Mouse (Mus musculus): ENCODE results near the gene Gm45785. TPM values are rescaled to one million over a fixed set of nuclear protein-coding genes. Genes with fewer than 3 reads are reported as not detected.

Gene Gm45785
- total RNA-seq, 1 experiment from 2014 or later, result 1.5 TPM

- DNase-seq, result no peak
Observed at GRCm38 (mm10) chr7:140831447-140831846, 24.7 kb downstream of the Gm45785 start.

- DNase-seq, result no peak
Observed at GRCm38 (mm10) chr7:140828171-140828881, 27.8 kb downstream of the Gm45785 start.

- no peak for DNase-seq
Observed at GRCm38 (mm10) chr7:140822731-140823130, 33.4 kb downstream of the Gm45785 start.

GRCm38 (mm10) chr7:140821653-140822329, 34.3 kb downstream of the Gm45785 start, which contains the start of gene Zfp941:
TSS of gene Zfp941 (minus strand) at chr7:140822178.
- peak; percentile 45 for DNase-seq

GRCm38 (mm10) chr7:140821305-140821652, 34.9 kb downstream of the Gm45785 start:
- DNase-seq, result no peak

- no peak for DNase-seq
Observed at GRCm38 (mm10) chr7:140820173-140820572, 36.0 kb downstream of the Gm45785 start.

- no peak for DNase-seq
Observed at GRCm38 (mm10) chr7:140812850-140813249, 43.3 kb downstream of the Gm45785 start.

GRCm38 (mm10) chr7:140811714-140812113, 44.4 kb downstream of the Gm45785 start:
- no peak for DNase-seq

GRCm38 (mm10) chr7:140810496-140810895, 45.6 kb downstream of the Gm45785 start:
- no peak for DNase-seq

- peak; percentile 56 for DNase-seq
Observed at GRCm38 (mm10) chr7:140805704-140806103, 50.4 kb downstream of the Gm45785 start.

- DNase-seq, result no peak
Observed at GRCm38 (mm10) chr7:140802629-140803028, 53.5 kb downstream of the Gm45785 start.

GRCm38 (mm10) chr7:140798212-140798611, 57.9 kb downstream of the Gm45785 start:
- no peak for DNase-seq

- no peak for DNase-seq
Observed at GRCm38 (mm10) chr7:140797619-140798018, 58.5 kb downstream of the Gm45785 start.

GRCm38 (mm10) chr7:140793541-140793940, 62.6 kb downstream of the Gm45785 start:
- no peak for DNase-seq

GRCm38 (mm10) chr7:140788053-140788435, 68.1 kb downstream of the Gm45785 start:
- no peak for DNase-seq

- no peak for DNase-seq
Observed at GRCm38 (mm10) chr7:140787406-140788052, 68.6 kb downstream of the Gm45785 start, which contains the start of gene Syce1. TSS of gene Syce1 (minus strand) at chr7:140787852.

- DNase-seq, result no peak
Observed at GRCm38 (mm10) chr7:140780548-140780947, 75.6 kb downstream of the Gm45785 start.

Other genes with a start within 250 kb of the Gm45785 start
- gene Olfr61, start 227.4 kb downstream of the Gm45785 start, total RNA-seq (2021), result not detected in 2 replicates
- not detected in 2 replicates for gene Olfr53, start 209.9 kb downstream of the Gm45785 start, total RNA-seq (2021)
- not detected in 2 replicates for gene Olfr539, start 196.4 kb downstream of the Gm45785 start, total RNA-seq (2021)
- not detected in 2 replicates for gene Olfr45, start 174.4 kb downstream of the Gm45785 start, total RNA-seq (2021)
- gene Olfr541, start 159.1 kb downstream of the Gm45785 start, total RNA-seq (2021), result not detected in 2 replicates
- 116 and 195 TPM in 2 replicates for gene Cyp2e1, start 92.6 kb downstream of the Gm45785 start, total RNA-seq (2021)
- not detected in 2 replicates for gene Syce1, start 68.5 kb downstream of the Gm45785 start, total RNA-seq (2021)
- 1.8 and 2.6 TPM in 2 replicates for gene Zfp941, start 34.2 kb downstream of the Gm45785 start, total RNA-seq (2021)
- 0.61 and 2.8 TPM in 2 replicates for gene Urah, start 21.3 kb downstream of the Gm45785 start, total RNA-seq (2021)
- gene Scgb1c1, start 10.8 kb downstream of the Gm45785 start, total RNA-seq (2021), result not detected in 2 replicates
- gene Odf3, start 8.5 kb downstream of the Gm45785 start, total RNA-seq (2021), result 0.62 TPM in 1 of 2 replicates, not detected in the other
- gene Ric8a, start 626 bp upstream of the Gm45785 start, total RNA-seq (2021), result 53.8 and 68.7 TPM in 2 replicates
- 37.2 and 44.1 TPM in 2 replicates for gene Bet1l, start 1.2 kb upstream of the Gm45785 start, total RNA-seq (2021)
- 125 and 128 TPM in 2 replicates for gene Psmd13, start 25.6 kb upstream of the Gm45785 start, total RNA-seq (2021)
- gene Sirt3, start 26.0 kb upstream of the Gm45785 start, total RNA-seq (2021), result 31.5 and 34.3 TPM in 2 replicates
- gene Cox8b, start 44.1 kb upstream of the Gm45785 start, total RNA-seq (2021), result 610 and 755 TPM in 2 replicates
- 1.9 and 2.2 TPM in 2 replicates for gene Nlrp6, start 64.6 kb upstream of the Gm45785 start, total RNA-seq (2021)
- 32.3 and 43.2 TPM in 2 replicates for gene Pgghg, start 85.1 kb upstream of the Gm45785 start, total RNA-seq (2021)
- 1.8 and 2.0 TPM in 2 replicates for gene Ifitm5, start 94.0 kb upstream of the Gm45785 start, total RNA-seq (2021)
- not detected in 2 replicates for gene Gm45717, start 99.6 kb upstream of the Gm45785 start, total RNA-seq (2021)
- gene Ifitm2, start 99.7 kb upstream of the Gm45785 start, total RNA-seq (2021), result 418 and 471 TPM in 2 replicates
- gene Ifitm1, start 110.9 kb upstream of the Gm45785 start, total RNA-seq (2021), result 3.6 and 3.9 TPM in 2 replicates
- 103 and 109 TPM in 2 replicates for gene Ifitm3, start 154.4 kb upstream of the Gm45785 start, total RNA-seq (2021)
- gene Ifitm6, start 161.6 kb upstream of the Gm45785 start, total RNA-seq (2021), result not detected in 2 replicates
- not detected in 2 replicates for gene Gm17387, start 172.8 kb upstream of the Gm45785 start, total RNA-seq (2021)
- 2.5 and 3.6 TPM in 2 replicates for gene B4galnt4, start 204.8 kb upstream of the Gm45785 start, total RNA-seq (2021)
- gene Pkp3, start 221.9 kb upstream of the Gm45785 start, total RNA-seq (2021), result 0.86 and 1.2 TPM in 2 replicates
- gene Sigirr, start 244.2 kb upstream of the Gm45785 start, total RNA-seq (2021), result 4.5 and 5.0 TPM in 2 replicates

Data from adrenal gland, postnatal 25 days (tissue).